Mouse (Mus musculus): ENCODE results near the gene Zkscan7.
"Not testable (repeated sequence)": the region's sequence is repeated elsewhere in the genome, so short reads cannot be mapped to it uniquely, and the experiment has no call there.

Gene Zkscan7

GRCm38 (mm10) chr9:122885385-122885784 is at the start of gene Zkscan7:
Gene Zkscan7 (plus strand): TSS chr9:122885685.
- DNase-seq (ENCODE audit: low spot score), result no peak

- no peak for DNase-seq (ENCODE audit: low spot score)
Observed at GRCm38 (mm10) chr9:122836126-122836525, 49.4 kb upstream of the Zkscan7 start.

GRCm38 (mm10) chr9:122836790-122837189 is 48.7 kb upstream of the Zkscan7 start:
- DNase-seq (ENCODE audit: low spot score), result peak; percentile 35

- no peak for DNase-seq (ENCODE audit: low spot score)
Observed at GRCm38 (mm10) chr9:122837216-122837615, 48.3 kb upstream of the Zkscan7 start.

GRCm38 (mm10) chr9:122837680-122838079 is 47.8 kb upstream of the Zkscan7 start:
- no peak for DNase-seq (ENCODE audit: low spot score)

- DNase-seq (ENCODE audit: low spot score), result no peak
Observed at GRCm38 (mm10) chr9:122843760-122844159, 41.7 kb upstream of the Zkscan7 start, which contains the start of gene Gm35549. Gene Gm35549 (minus strand): TSS chr9:122844035.

GRCm38 (mm10) chr9:122845621-122846020 is 39.9 kb upstream of the Zkscan7 start:
- no peak for DNase-seq (ENCODE audit: low spot score)

- DNase-seq (ENCODE audit: low spot score), result peak; percentile 43
Observed at GRCm38 (mm10) chr9:122846156-122846555, 39.3 kb upstream of the Zkscan7 start.

GRCm38 (mm10) chr9:122847811-122848311 is 37.6 kb upstream of the Zkscan7 start:
- not testable (repeated sequence) for DNase-seq (ENCODE audit: low spot score)

GRCm38 (mm10) chr9:122854526-122854925 is 31.0 kb upstream of the Zkscan7 start:
- no peak for DNase-seq (ENCODE audit: low spot score)

GRCm38 (mm10) chr9:122855141-122855540 is 30.3 kb upstream of the Zkscan7 start:
- not testable (repeated sequence) for DNase-seq (ENCODE audit: low spot score)

- no peak for DNase-seq (ENCODE audit: low spot score)
Observed at GRCm38 (mm10) chr9:122855617-122856016, 29.9 kb upstream of the Zkscan7 start.

GRCm38 (mm10) chr9:122856716-122857115 is 28.8 kb upstream of the Zkscan7 start:
- no peak for DNase-seq (ENCODE audit: low spot score)

- DNase-seq (ENCODE audit: low spot score), result no peak
Observed at GRCm38 (mm10) chr9:122860752-122861151, 24.7 kb upstream of the Zkscan7 start.

- no peak for DNase-seq (ENCODE audit: low spot score)
Observed at GRCm38 (mm10) chr9:122863731-122864130, 21.8 kb upstream of the Zkscan7 start.

GRCm38 (mm10) chr9:122864848-122865247 is 20.6 kb upstream of the Zkscan7 start:
- no peak for DNase-seq (ENCODE audit: low spot score)

- peak; percentile 50 for DNase-seq (ENCODE audit: low spot score)
Observed at GRCm38 (mm10) chr9:122865697-122866166, 19.8 kb upstream of the Zkscan7 start, which contains the start of gene Zfp445. Gene Zfp445 (minus strand): TSS chr9:122866006.

GRCm38 (mm10) chr9:122866192-122866591 is 19.3 kb upstream of the Zkscan7 start:
- DNase-seq (ENCODE audit: low spot score), result no peak

GRCm38 (mm10) chr9:122872595-122872994 is 12.9 kb upstream of the Zkscan7 start:
- no peak for DNase-seq (ENCODE audit: low spot score)

GRCm38 (mm10) chr9:122874653-122875052 is 10.8 kb upstream of the Zkscan7 start:
- no peak for DNase-seq (ENCODE audit: low spot score)

- no peak for DNase-seq (ENCODE audit: low spot score)
Observed at GRCm38 (mm10) chr9:122875145-122875544, 10.3 kb upstream of the Zkscan7 start.

GRCm38 (mm10) chr9:122886372-122887179 is 1.1 kb downstream of the Zkscan7 start:
- DNase-seq (ENCODE audit: low spot score), result peak; percentile 18

- DNase-seq (ENCODE audit: low spot score), result no peak
Observed at GRCm38 (mm10) chr9:122901047-122901446, 15.6 kb downstream of the Zkscan7 start.

Data from layer of hippocampus, adult 9-10 months (tissue).